Mouse (Mus musculus) forebrain, embryonic 10.5 days (tissue): ENCODE measurements around the gene Aqp9. TPM values are rescaled to one million over a fixed set of nuclear protein-coding genes. Genes with fewer than 3 reads are reported as not detected.

Experiments used
- DNase-seq: peaks from one replicate; pipeline ENCODE4 v3.0.0-alpha.2; 2017; ENCODE audit warnings: low spot score; ENCODE audit errors: extremely low spot score
- H3K27ac ChIP-seq: fragments of 300-500 bp; sonication (generic); 2 replicates; pipeline ENCODE4 v1.5.1; 2016; ENCODE audit warnings: mild to moderate bottlenecking
- H3K27me3 ChIP-seq: fragments of 300-500 bp; sonication (generic); 2 replicates; pipeline ENCODE4 v1.6.1; 2016; ENCODE audit warnings: mild to moderate bottlenecking; ENCODE audit not compliant: poor library complexity, severe bottlenecking
- H3K36me3 ChIP-seq: fragments of 300-500 bp; sonication (generic); replicated peaks from 2 replicates; pipeline ENCODE4 v1.6.1; 2016; ENCODE audit warnings: mild to moderate bottlenecking, moderate library complexity
- H3K4me1 ChIP-seq: fragments of 300-500 bp; sonication (generic); 2 replicates; pipeline ENCODE4 v1.6.1; 2016
- H3K4me3 ChIP-seq: fragments of 300-500 bp; sonication (generic); 2 replicates; pipeline ENCODE4 v1.5.1; 2016; ENCODE audit warnings: mild to moderate bottlenecking, moderate library complexity
- H3K9me3 ChIP-seq: fragments of 300-500 bp; sonication (generic); 2 replicates; pipeline ENCODE4 v1.6.1; 2016; ENCODE audit warnings: mild to moderate bottlenecking, moderate library complexity
- WGBS: fragments of 180-500 bp; shearing (Covaris S2); methylation state at CpG from one replicate; pipeline ENCODE4 v1.1.7; 2016; 5-methylcytosine and 5-hydroxymethylcytosine counted together
- polyA plus RNA-seq: library from polyadenylated mRNA; unstranded; fragments of >200 nt; fragmentation: Nextera tagmentation; extraction: Ambion mirVana; gene quantifications from 2 replicates; pipeline ENCODE4 v1.2.1, GENCODE M21; 2016

The Aqp9 gene
- polyA plus RNA-seq, 1 experiment from 2014 or later, result not detected

GRCm38 (mm10) chr9:71164353-71164752 lies 4.1 kb downstream of the Aqp9 start:
- no peak for DNase-seq
- peaks cover 31% of the 10 kb centered on the region for H3K4me1 ChIP-seq
- 85% methylated on average over 3 of the region's 3 CpGs for WGBS
- no peaks in the 10 kb centered on the region for H3K36me3 ChIP-seq
- H3K27me3 ChIP-seq, result no peaks in the 10 kb centered on the region; the same call in 1 of the 2 replicates
- no peaks in the 10 kb centered on the region for H3K9me3 ChIP-seq
- H3K27ac ChIP-seq, result no peak overlapping the region
- no peak overlapping the region for H3K4me3 ChIP-seq

- H3K9me3 ChIP-seq, result no peaks in the 10 kb centered on the region
- WGBS, result 68% methylated on average over 12 of the region's 12 CpGs
- H3K27ac ChIP-seq, result no peak overlapping the region
These were observed 5.4 kb downstream of the Aqp9 start for GRCm38 (mm10) chr9:71162858-71163740.

GRCm38 (mm10) chr9:71162131-71162857 lies 6.2 kb downstream of the Aqp9 start:
- 91% methylated on average over 8 of the region's 8 CpGs for WGBS
- no peak overlapping the region for H3K27ac ChIP-seq
- no peaks in the 10 kb centered on the region for H3K36me3 ChIP-seq
- no peak overlapping the region for H3K4me3 ChIP-seq
- H3K27me3 ChIP-seq, result no peaks in the 10 kb centered on the region
- no peak for DNase-seq
- no peaks in the 10 kb centered on the region for H3K9me3 ChIP-seq
- H3K4me1 ChIP-seq, result peaks cover 15% of the 10 kb centered on the region

More at GRCm38 (mm10) chr9:71162858-71163740, 5.4 kb downstream of the Aqp9 start:
- no peak for DNase-seq
- Histone ChIP-seq H3K4me1 (peaks cover 22% of the 10 kb centered on the region), H3K27me3 (no peaks in the 10 kb centered on the region), H3K4me3 (no peak overlapping the region), H3K36me3 (no peaks in the 10 kb centered on the region)

- no peak overlapping the region for H3K4me3 ChIP-seq
- H3K27me3 ChIP-seq, result no peaks in the 10 kb centered on the region
- peaks cover 8% of the 10 kb centered on the region; the same call in 1 of the 2 replicates for H3K4me1 ChIP-seq
- H3K9me3 ChIP-seq, result no peaks in the 10 kb centered on the region
- WGBS, result 90% methylated on average over 13 of the region's 13 CpGs
- DNase-seq, result no peak
- H3K27ac ChIP-seq, result no peak overlapping the region
- H3K36me3 ChIP-seq, result no peaks in the 10 kb centered on the region
These were observed 7.4 kb downstream of the Aqp9 start for GRCm38 (mm10) chr9:71160849-71161711.

GRCm38 (mm10) chr9:71159686-71160085 lies 8.8 kb downstream of the Aqp9 start:
- no peaks in the 10 kb centered on the region for H3K27me3 ChIP-seq
- DNase-seq, result no peak
- H3K36me3 ChIP-seq, result no peaks in the 10 kb centered on the region
- H3K4me1 ChIP-seq, result peaks cover 8% of the 10 kb centered on the region; the same call in 1 of the 2 replicates
- no peak overlapping the region for H3K4me3 ChIP-seq
- 86% methylated on average over 5 of the region's 5 CpGs for WGBS
- H3K27ac ChIP-seq, result no peak overlapping the region
- no peaks in the 10 kb centered on the region for H3K9me3 ChIP-seq

- 91% methylated on average over 7 of the region's 7 CpGs for WGBS
- no peaks in the 10 kb centered on the region for H3K27me3 ChIP-seq
- no peak overlapping the region for H3K27ac ChIP-seq
- DNase-seq, result no peak
- H3K9me3 ChIP-seq, result no peaks in the 10 kb centered on the region
- H3K4me1 ChIP-seq, result peaks cover 5% of the 10 kb centered on the region; the same call in 1 of the 2 replicates
- H3K36me3 ChIP-seq, result no peaks in the 10 kb centered on the region
- H3K4me3 ChIP-seq, result no peak overlapping the region
These were observed 9.3 kb downstream of the Aqp9 start for GRCm38 (mm10) chr9:71159060-71159626.

GRCm38 (mm10) chr9:71157921-71158646 lies 10.4 kb downstream of the Aqp9 start:
- no peaks in the 10 kb centered on the region for H3K36me3 ChIP-seq
- H3K4me1 ChIP-seq, result 0 out of 2 replicates have a peak, but pooled peaks cover 4% of the 10 kb centered on the region
- H3K9me3 ChIP-seq, result no peaks in the 10 kb centered on the region
- WGBS, result 94% methylated on average over 15 of the region's 15 CpGs
- DNase-seq, result no peak
- H3K27ac ChIP-seq, result no peak overlapping the region
- no peaks in the 10 kb centered on the region for H3K27me3 ChIP-seq
- H3K4me3 ChIP-seq, result no peak overlapping the region

- H3K27me3 ChIP-seq, result no peaks in the 10 kb centered on the region
- DNase-seq, result no peak
- no peaks in the 10 kb centered on the region for H3K4me1 ChIP-seq
- H3K36me3 ChIP-seq, result no peaks in the 10 kb centered on the region
- WGBS, result 83% methylated on average over 9 of the region's 9 CpGs
- no peaks in the 10 kb centered on the region for H3K9me3 ChIP-seq
- no peak overlapping the region for H3K4me3 ChIP-seq
- no peak overlapping the region for H3K27ac ChIP-seq
These were observed 11.9 kb downstream of the Aqp9 start for GRCm38 (mm10) chr9:71156447-71157035.

- no peak overlapping the region for H3K4me3 ChIP-seq
- no peak overlapping the region for H3K27ac ChIP-seq
- H3K27me3 ChIP-seq, result no peaks in the 10 kb centered on the region
- H3K9me3 ChIP-seq, result no peaks in the 10 kb centered on the region
- 86% methylated on average over 7 of the region's 7 CpGs for WGBS
- no peak for DNase-seq
- H3K4me1 ChIP-seq, result no peaks in the 10 kb centered on the region
- no peaks in the 10 kb centered on the region for H3K36me3 ChIP-seq
These were observed 13.0 kb downstream of the Aqp9 start for GRCm38 (mm10) chr9:71155399-71156005.

- Histone ChIP-seq H3K27me3 (no peaks in the 10 kb centered on the region), H3K27ac (no peak overlapping the region), H3K9me3 (no peaks in the 10 kb centered on the region), H3K36me3 (no peaks in the 10 kb centered on the region), H3K4me3 (no peak overlapping the region), H3K4me1 (no peaks in the 10 kb centered on the region)
- 59% methylated on average over 6 of the region's 6 CpGs for WGBS
- DNase-seq, result no peak
These were observed 17.1 kb downstream of the Aqp9 start for GRCm38 (mm10) chr9:71151386-71151785.

GRCm38 (mm10) chr9:71150175-71150574 lies 18.3 kb downstream of the Aqp9 start:
- Histone ChIP-seq H3K4me3 (no peak overlapping the region), H3K4me1 (no peaks in the 10 kb centered on the region), H3K36me3 (no peaks in the 10 kb centered on the region), H3K9me3 (no peaks in the 10 kb centered on the region), H3K27me3 (no peaks in the 10 kb centered on the region), H3K27ac (no peak overlapping the region)
- 87% methylated on average over 4 of the region's 4 CpGs for WGBS
- DNase-seq, result no peak
